Mouse (Mus musculus): ENCODE measurements around the gene Chaf1a. TPM values are rescaled to one million over a fixed set of nuclear protein-coding genes. Genes with fewer than 3 reads are reported as not detected.

Chaf1a gene
- total RNA-seq (2021), result 1 to 10 TPM; 2.6 to 3.4 TPM
- long read RNA-seq, experiment 1, full-length matches to known transcripts, result 5 of 8 reads
- long read RNA-seq, experiment 1, partial matches to known transcripts, result 0 of 8 reads
- long read RNA-seq, experiment 1, other reads (novel, unspliced or antisense), result 3 of 8 reads
- long read RNA-seq, experiment 2, full-length matches to known transcripts, result 2 of 5 reads
- long read RNA-seq, experiment 2, partial matches to known transcripts, result 1 of 5 reads
- long read RNA-seq, experiment 2, other reads (novel, unspliced or antisense), result 2 of 5 reads

DNA sequence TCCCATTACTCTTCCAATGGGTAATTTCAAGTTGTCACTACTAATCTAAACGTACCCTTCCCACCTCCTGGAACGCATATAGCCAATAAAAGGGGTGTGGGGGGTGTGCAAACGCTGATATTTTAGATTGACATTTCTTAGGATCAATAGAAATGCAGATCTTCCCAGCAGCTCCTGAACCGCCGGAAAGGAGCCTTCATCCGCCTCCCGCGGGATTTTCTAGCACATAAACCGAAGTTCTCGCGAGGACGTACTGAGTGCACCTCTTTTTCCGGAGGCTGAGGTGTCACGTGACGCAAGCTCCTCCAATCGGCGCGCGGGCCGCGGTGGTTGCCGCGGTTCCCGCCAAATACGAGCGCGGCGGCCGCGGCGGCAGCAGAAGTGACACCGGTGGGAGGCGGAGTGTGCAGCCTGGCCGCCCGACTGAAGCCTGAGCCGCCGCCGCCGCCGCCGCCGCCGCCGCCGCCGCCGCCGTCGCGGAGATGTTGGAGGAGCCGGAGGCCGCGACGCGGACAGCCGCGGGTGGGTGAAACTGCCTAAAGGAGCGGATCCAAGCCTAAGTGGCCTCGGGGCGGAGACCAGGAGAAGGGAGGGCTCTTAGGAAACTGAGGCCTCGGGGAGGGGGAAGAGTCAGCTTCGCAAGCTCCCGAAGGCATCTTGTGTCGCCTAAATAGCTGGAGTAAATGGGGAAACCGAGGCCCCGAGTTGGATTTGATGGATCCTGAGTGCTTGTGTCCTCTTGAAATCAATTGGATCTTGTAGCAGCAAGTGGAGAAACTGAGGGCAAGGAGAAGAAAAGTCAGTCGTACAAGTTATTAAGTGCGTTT, at the start of gene Chaf1a:
Chaf1a (plus strand) TSS at position 410 of the 827 bp plus-strand sequence.
- peak; percentile 95 to 97 for DNase-seq
- intact Hi-C loops (cut with DNase I), result loop anchor here (2.0 kb wide), 1 partner anchor 35 kb away; the partner anchor contains the start of gene Ubxn6

DNA sequence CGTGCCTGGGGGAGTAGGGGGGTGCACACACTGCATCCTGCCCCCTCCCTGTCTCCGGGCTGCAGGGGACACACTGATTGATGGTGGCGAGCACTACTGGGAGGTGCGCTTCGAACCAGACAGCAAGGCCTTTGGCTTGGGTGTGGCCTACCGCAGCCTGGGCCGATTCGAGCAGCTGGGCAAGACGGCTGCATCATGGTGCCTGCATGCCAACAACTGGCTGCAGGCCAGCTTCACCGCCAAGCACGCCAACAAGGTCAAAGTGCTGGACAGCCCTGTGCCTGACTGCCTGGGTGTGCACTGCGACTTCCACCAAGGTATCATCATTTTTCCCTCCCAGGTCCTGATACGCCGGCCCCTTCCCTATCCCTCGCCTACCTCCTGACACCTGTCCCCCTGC, 44.2 kb upstream of the Chaf1a start:
- intact Hi-C loops (cut with DNase I), result no loop called here
- DNase-seq, result peak in 1 of 2 experiments; percentile 38

GRCm38 (mm10) chr17:55999794-56000499, 40.3 kb upstream of the Chaf1a start:
- no peak for DNase-seq
- intact Hi-C loops (cut with DNase I), result no loop called here

DNA sequence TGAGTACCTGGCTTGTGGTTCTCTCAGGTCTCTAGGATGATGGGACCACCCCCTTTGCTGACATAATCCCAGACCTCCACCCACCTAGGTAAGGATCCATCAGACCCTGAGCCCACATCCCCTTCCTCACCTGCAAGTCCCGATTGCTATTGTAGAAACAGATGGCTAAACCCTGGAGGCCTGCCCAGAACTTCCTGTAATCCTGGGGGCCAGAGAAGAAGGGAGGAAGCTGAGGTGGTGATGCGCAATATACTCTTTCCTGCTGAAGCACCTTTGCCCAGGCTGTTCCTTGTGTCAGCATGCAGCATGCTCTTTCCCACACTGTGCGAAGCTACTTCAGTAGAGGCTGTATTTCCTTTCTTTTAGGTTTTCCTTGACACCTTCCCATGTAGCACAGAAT, 37.2 kb upstream of the Chaf1a start:
- intact Hi-C loops (cut with DNase I), result no loop called here
- DNase-seq, result no peak

DNA sequence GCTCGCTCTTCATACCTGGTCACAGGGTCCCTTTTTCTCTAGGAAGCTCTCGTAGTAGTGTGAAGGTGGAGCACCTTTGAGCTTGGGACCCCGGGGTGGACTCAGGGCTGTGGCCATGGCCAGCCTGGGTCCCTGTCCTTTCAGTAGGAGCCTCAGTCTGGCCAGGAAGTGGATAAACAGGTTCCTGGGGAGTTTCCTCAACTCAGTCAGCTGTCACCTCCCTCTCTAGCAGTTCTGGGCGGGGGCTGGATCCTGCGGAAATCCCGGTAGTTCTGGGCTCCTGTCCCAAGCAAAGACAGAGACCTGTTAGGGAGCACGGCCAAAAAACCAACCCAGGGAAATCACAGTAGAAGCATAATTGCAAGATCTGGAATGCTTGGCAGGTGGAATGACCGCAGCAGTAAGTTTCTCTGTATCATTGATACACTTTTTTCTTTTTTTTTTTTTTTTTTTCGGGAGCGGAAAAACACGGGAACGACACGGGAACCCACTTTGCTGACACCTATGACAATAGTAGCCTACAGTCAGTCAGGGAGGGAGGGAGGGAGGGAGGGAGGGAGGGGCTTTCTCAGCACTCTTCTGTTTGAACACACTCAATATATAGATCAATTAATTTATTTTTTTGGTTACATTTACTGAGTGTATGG, 34.7 kb upstream of the Chaf1a start, which contains the start of the genes Stap2 and Mpnd:
Stap2 (minus strand) TSS at position 170 of the 647 bp plus-strand sequence.
Mpnd (plus strand) TSS at position 297 of the 647 bp plus-strand sequence.
- DNase-seq, result peak; percentile 52 to 59
- intact Hi-C loops (cut with DNase I), result no loop called here

DNA sequence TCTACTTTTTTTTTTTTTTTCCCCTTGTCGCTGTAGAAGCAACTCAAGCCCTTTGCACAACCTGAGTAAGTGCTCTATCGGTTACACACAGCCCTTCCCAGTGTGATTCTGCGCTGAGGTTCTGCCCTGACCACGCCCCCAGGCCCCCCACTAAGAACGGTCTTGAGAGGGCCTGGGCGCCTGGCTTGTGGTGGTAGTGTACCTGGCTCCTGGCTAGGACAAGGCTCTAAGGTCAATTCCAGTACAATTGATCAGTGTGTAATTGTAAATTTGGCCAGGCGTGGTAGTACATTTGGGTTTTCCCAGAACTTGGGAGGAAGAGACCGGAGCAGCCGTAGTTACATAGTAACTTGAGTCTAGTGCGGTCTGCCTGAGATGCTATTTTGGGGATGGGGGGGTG, 33.3 kb upstream of the Chaf1a start:
- intact Hi-C loops (cut with DNase I), result no loop called here
- no peak for DNase-seq

- no peak for DNase-seq
- intact Hi-C loops (cut with DNase I), result no loop called here
Measured at GRCm38 (mm10) chr17:56007444-56008355, 32.5 kb upstream of the Chaf1a start.

GRCm38 (mm10) chr17:56008356-56009087, 31.7 kb upstream of the Chaf1a start:
- intact Hi-C loops (cut with DNase I), result no loop called here
- peak; percentile 87 to 89 for DNase-seq

DNA sequence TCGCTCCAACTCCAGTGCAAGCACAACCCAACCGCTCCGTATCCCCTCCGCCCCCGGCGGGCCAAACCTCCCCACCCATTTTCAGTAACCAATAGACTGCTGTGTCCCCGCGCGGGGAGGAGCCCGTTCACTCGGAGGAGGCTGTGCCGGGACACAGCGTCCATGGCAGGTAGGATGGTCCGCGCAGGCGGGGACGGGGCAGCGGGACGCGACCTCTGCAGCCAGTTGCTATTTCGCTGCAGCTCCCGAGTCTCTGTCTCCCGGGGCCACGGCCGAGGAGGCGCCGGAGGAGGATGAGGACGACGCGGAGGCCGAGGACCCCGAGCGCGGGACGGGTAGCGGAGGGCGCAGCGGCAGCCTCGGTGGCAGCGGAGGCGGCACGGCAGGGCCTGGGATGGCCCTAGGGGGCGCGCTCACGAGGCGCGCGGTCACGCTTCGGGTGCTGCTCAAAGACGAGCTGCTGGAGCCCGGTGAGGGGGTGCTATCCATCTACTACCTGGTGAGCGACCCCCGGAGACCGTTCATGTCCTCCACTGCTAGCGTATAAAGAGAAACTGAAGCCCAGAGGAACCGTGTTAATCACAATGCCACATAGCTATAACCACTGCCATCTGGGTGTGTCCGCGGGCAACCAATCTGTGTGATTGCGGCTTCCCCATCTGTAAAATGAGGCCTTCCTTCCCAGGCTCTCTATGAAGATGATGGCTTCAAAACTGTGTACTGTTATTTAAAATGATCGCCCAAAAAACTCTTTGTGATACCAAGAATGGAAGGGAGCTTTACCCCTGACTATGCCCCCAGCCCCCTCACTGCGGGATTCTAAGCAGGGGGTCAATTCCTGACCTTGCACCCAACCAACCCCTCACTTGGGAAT, 30.9 kb upstream of the Chaf1a start:
- intact Hi-C loops (cut with DNase I), result no loop called here
- DNase-seq, result peak; percentile 89 to 92

DNA sequence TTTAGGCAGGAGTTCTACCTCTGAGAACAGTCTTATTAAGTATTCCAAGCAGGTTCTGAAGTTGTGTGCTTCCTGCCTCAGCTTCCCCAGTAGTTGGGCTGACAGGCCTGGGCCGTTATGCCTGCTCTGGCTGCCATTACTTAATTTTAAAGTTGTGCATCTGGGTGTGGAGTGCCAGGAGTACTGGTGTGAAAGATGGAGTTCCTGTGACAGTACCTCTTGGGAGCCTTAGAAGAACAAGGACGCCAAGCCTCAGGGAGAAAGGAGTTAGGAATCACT, 30.3 kb upstream of the Chaf1a start:
- intact Hi-C loops (cut with DNase I), result loop anchor here (1.0 to 10.0 kb wide), 3 partner anchors 34 to 305 kb away; no protein-coding TSS in a partner anchor
- DNase-seq, result no peak

- no peak for DNase-seq
- intact Hi-C loops (cut with DNase I), result loop anchor here (1.0 to 10.0 kb wide), 3 partner anchors 34 to 305 kb away; no protein-coding TSS in a partner anchor
Measured at GRCm38 (mm10) chr17:56010255-56010654, 30.0 kb upstream of the Chaf1a start.

GRCm38 (mm10) chr17:56010681-56011080, 29.6 kb upstream of the Chaf1a start:
- intact Hi-C loops (cut with DNase I), result loop anchor here (1.0 to 10.0 kb wide), 3 partner anchors 34 to 306 kb away; no protein-coding TSS in a partner anchor
- DNase-seq, result peak; percentile 84 to 91

- no peak for DNase-seq
- intact Hi-C loops (cut with DNase I), result loop anchor here (2.0 to 10.0 kb wide), 2 partner anchors 55 to 307 kb away; no protein-coding TSS in a partner anchor
Measured at GRCm38 (mm10) chr17:56011441-56011840, 28.8 kb upstream of the Chaf1a start.

- DNase-seq, result no peak
- intact Hi-C loops (cut with DNase I), result loop anchor here (10.0 kb wide), 1 partner anchor 310 kb away; no protein-coding TSS in a partner anchor
Measured at GRCm38 (mm10) chr17:56015293-56015692, 24.9 kb upstream of the Chaf1a start.

- no peak for DNase-seq
- intact Hi-C loops (cut with DNase I), result loop anchor here (10.0 kb wide), 1 partner anchor 312 kb away; no protein-coding TSS in a partner anchor
Measured at GRCm38 (mm10) chr17:56016382-56016781, 23.9 kb upstream of the Chaf1a start.

DNA sequence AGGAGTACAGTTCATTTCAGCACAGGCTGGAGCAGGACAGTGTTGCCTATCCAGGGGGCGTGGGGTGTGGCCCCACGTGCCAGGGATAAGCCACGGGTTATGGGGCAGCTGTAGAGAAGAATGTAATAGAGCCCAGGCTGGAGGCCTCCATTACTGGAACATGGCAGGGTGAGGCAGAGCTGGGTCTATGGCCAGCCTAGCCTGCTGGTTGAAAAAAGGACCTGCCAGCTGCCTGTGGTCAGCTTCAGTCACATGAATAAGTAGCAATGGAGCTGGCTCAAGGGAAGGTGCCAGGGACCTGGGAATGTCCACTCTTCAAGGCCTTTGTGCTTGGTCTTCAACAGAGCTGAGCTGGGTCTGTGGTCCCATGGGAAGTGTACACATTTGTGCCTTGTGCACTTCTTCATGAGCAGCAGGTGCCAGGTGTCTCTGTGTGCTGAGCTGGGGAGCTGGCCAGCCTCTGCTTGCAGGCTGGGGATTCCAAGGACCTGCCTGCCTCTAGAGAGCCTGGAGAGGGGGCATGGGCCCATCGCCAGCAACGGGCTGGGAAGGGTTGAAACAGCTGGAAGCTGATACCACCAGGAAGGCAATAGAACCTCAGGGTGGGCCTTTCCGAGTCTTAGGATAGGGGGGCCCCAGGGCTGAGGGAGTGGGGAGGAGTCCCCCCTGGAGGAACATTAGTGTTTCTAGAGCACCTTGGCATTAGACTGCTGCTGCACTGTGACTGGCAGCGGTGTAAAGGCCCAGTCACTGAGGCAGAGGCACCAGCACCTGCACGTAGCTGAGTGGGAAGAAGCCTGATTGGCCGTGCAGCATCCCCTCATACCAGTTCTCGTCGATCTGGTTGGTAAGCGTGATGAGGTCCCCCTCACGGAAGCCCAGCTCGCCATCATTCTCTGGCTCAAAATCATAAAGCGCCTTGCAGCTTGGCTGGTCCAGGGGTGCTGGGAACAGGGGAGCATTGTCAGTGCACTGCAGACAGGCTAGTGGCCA, 23.1 kb upstream of the Chaf1a start:
- no peak for DNase-seq

More for the DNA sequence above, 23.1 kb upstream of the Chaf1a start:
- intact Hi-C loops (cut with DNase I), result loop anchor here (10.0 kb wide), 1 partner anchor 312 kb away; no protein-coding TSS in a partner anchor

Measured in heart, postnatal 14 days (tissue).